Mouse (Mus musculus) liver, adult 2 months (tissue): ENCODE results near the gene Rngtt. TPM values are rescaled to one million over a fixed set of nuclear protein-coding genes. Genes with fewer than 3 reads are reported as not detected.

Experiments
- DNase-seq: peaks from one replicate; pipeline ENCODE4 v3.0.0-alpha.2; 2011; ENCODE audit warnings: low read depth, low spot score; ENCODE audit errors: extremely low read depth
- H3K27ac ChIP-seq: fragments of 200-500 bp; replicated peaks from 2 replicates; pipeline ENCODE4 v1.5.1; 2012; ENCODE audit warnings: low read depth, mild to moderate bottlenecking, control low read depth, inconsistent platforms, low read length; ENCODE audit not compliant: insufficient read depth
- H3K27me3 ChIP-seq: fragments of 200-500 bp; 2 replicates; pipeline ENCODE4 v1.6.1; 2012; ENCODE audit warnings: mild to moderate bottlenecking, moderate library complexity, low read length, inconsistent platforms; ENCODE audit not compliant: control insufficient read depth, insufficient read depth
- H3K36me3 ChIP-seq: fragments of 200-500 bp; 2 replicates; pipeline ENCODE4 v1.6.1; 2012; ENCODE audit warnings: low read length, inconsistent platforms; ENCODE audit not compliant: control insufficient read depth, insufficient read depth
- H3K4me1 ChIP-seq: fragments of 200-500 bp; 2 replicates; pipeline ENCODE4 v1.6.1; 2011; ENCODE audit warnings: low read length; ENCODE audit not compliant: control insufficient read depth, insufficient read depth
- H3K4me3 ChIP-seq: fragments of 200-500 bp; 2 replicates; pipeline ENCODE4 v1.5.1; 2011; ENCODE audit warnings: low read depth, mild to moderate bottlenecking, control low read depth, low read length, moderate library complexity; ENCODE audit not compliant: insufficient read depth
- H3K79me2 ChIP-seq: fragments of 200-500 bp; 2 replicates; pipeline ENCODE4 v1.6.1; 2012; ENCODE audit warnings: inconsistent platforms, mild to moderate bottlenecking, low read length, moderate library complexity; ENCODE audit not compliant: control insufficient read depth, insufficient read depth
- H3K9ac ChIP-seq: fragments of 200-500 bp; 2 replicates; pipeline ENCODE4 v1.6.1; 2012; ENCODE audit warnings: low read depth, mild to moderate bottlenecking, control low read depth, inconsistent platforms, low read length
- CTCF ChIP-seq: fragments of 200-500 bp; IDR thresholded peaks from 2 replicates; pipeline ENCODE4 v1.5.1; 2011; ENCODE audit warnings: low read depth, low read length, control low read depth
- POLR2A ChIP-seq: fragments of 200-500 bp; IDR thresholded peaks from 2 replicates; pipeline ENCODE4 v1.6.1; 2011; ENCODE audit warnings: low read length, control low read depth; ENCODE audit not compliant: insufficient read depth; ENCODE audit errors: extremely low read depth
- WGBS: fragments of 180-500 bp; shearing (Covaris S2); methylation state at CpG from one replicate; pipeline ENCODE4 v1.1.7; 2018; 5-methylcytosine and 5-hydroxymethylcytosine counted together
- polyA plus RNA-seq: library from polyadenylated mRNA; depleted of rRNA; stranded (reverse); fragments of >200 nt; gene quantifications from 2 replicates; pipeline ENCODE4 v1.2.3, GENCODE M21; 2012
- total RNA-seq: library from RNA; depleted of rRNA; stranded (reverse); fragments of >200 nt; gene quantifications from 2 replicates; pipeline ENCODE4 v1.2.3, GENCODE M21; 2014

Gene Rngtt
- total and polyA plus RNA-seq, 2 experiments = 1.3 to 6.8 TPM

DNA sequence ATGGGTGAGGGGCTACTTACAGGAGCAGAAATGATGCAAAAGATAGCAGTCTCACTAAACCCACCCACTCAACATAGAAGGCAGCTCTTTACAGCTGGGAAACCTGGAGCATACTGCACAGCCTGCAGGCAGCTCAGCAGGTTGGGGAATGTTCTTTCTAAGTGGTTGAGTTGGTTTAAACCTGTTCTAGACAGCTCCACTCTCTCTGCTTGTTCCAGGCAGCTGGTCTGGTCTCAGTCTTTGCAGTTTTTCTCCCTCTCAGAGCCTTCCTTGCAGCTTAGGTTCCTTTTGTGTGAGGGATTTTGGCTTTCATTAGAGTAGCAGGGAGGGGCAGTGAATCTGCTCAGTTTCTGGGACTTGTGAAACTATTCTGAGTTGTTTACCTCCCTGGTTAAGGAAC lies 67.5 kb downstream of the Rngtt start:
- TF ChIP-seq CTCF (no peak), POLR2A (no peak)

DNA sequence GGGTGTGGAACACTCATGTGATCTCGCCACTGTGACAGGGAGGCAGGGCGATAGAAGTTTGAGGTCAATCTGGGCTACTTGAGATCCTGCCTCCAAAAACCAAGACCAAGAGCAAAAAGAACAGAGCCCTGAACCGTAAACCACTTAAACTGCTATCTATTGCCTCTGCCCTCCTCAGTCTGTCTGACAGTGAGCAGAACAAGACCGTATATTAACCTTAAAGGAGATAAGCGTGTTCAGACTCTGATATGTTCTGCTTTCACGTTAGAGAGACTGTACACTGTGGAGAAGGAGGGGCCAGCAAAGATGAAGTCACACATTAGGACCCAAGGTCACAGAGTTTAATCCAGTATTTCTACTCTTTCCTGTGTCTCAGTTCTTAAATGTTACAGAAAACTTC lies 68.8 kb downstream of the Rngtt start:
- H3K4me3 ChIP-seq = no peak overlapping the region
- H3K9ac ChIP-seq = no peak overlapping the region
- peaks cover 1% of the 10 kb centered on the region; the same call in 1 of the 2 replicates for H3K4me1 ChIP-seq
- no peak overlapping the region for H3K27ac ChIP-seq
- H3K79me2 ChIP-seq = no peaks in the 10 kb centered on the region
- TF ChIP-seq POLR2A (no peak), CTCF (no peak)
- no peak for DNase-seq
- WGBS = 74% methylated on average over 6 of the region's 6 CpGs
- H3K36me3 ChIP-seq = peaks cover 3% of the 10 kb centered on the region
- no peaks in the 10 kb centered on the region for H3K27me3 ChIP-seq

More for the DNA sequence above, 67.5 kb downstream of the Rngtt start:
- Histone ChIP-seq H3K79me2 (no peaks in the 10 kb centered on the region), H3K27ac (no peak overlapping the region), H3K4me3 (no peak overlapping the region), H3K4me1 (no peaks in the 10 kb centered on the region), H3K9ac (no peak overlapping the region), H3K36me3 (peaks cover 3% of the 10 kb centered on the region), H3K27me3 (no peaks in the 10 kb centered on the region)
- DNase-seq = no peak

DNA sequence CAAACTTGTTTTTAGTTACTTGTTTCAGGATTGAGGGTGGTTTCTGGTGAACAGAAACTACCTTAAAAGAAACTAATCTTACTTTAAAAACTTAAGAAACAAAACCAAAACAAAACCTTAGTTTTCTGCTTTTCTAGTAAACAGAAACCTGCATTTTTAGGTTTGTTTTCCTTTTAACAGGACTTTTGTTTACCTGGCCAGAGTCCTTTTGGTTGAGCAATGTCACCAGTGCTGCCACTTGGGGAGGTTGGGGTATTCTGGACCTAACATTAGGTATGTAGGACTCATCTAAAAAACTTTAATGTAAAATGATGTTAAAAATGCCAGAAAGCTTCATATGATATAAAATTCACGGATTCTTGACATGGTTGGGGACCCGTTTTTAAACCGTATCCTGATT lies 78.8 kb downstream of the Rngtt start:
- 62% methylated on average over 3 of the region's 3 CpGs for WGBS
- H3K36me3 ChIP-seq = peaks cover 2% of the 10 kb centered on the region
- DNase-seq = peak; percentile 86
- H3K4me1 ChIP-seq = peaks cover 2% of the 10 kb centered on the region; the same call in 1 of the 2 replicates
- no peaks in the 10 kb centered on the region for H3K27me3 ChIP-seq
- TF ChIP-seq POLR2A (no peak), CTCF (no peak)
- no peaks in the 10 kb centered on the region; the same call in 1 of the 2 replicates for H3K79me2 ChIP-seq
- H3K4me3 ChIP-seq = no peak overlapping the region; the same call in 1 of the 2 replicates
- H3K27ac ChIP-seq = no peak overlapping the region
- H3K9ac ChIP-seq = no peak overlapping the region

DNA sequence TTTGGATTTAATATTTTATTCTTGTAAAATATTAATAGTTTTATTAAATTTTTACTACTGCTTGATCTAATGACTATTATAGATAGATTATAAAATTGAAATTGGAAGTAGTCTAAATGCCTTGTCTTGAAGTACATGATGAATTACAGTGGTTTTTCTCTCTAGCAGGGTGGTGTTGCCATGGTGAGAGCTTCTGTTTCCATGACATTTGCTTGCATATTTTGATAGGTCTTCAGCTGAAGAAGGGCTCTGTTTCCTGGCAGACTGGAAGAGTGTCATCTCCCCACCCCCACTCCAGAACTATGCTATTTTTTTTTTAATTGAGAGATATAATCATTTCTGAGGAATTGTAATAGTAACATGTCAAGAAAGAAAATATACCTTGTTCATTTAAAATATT lies 80.5 kb downstream of the Rngtt start:
- Histone ChIP-seq H3K27me3 (no peaks in the 10 kb centered on the region), H3K36me3 (peaks cover 2% of the 10 kb centered on the region), H3K9ac (no peak overlapping the region), H3K4me1 (peaks cover 1% of the 10 kb centered on the region; the same call in 1 of the 2 replicates), H3K79me2 (no peaks in the 10 kb centered on the region; the same call in 1 of the 2 replicates), H3K27ac (no peak overlapping the region), H3K4me3 (no peak overlapping the region)
- no peak for TF ChIP-seq CTCF
- no peak for TF ChIP-seq POLR2A
- DNase-seq = no peak

DNA sequence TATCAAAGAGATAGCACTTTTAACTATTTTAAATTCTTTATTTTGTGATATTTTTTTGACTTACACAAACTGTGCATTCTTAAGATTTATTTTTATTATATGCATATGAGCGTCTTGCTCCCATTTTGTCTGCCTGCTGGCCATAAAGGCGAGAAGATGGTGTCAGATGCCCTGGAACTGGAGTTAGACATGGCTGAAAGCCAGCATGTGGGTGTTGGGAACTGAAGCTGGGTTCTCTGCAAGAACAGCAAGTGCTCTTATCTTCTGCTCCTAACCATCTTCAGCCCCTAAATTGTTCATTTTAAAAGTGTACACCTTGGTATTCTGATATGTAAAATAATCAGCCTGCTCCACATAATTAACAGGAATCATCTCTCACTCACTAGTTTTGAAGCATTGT lies 83.3 kb downstream of the Rngtt start:
- TF ChIP-seq POLR2A (no peak), CTCF (no peak)
- no peaks in the 10 kb centered on the region for H3K79me2 ChIP-seq
- H3K4me1 ChIP-seq = peaks cover 1% of the 10 kb centered on the region; the same call in 1 of the 2 replicates
- no peak for DNase-seq
- 56% methylated on average over 2 of the region's 2 CpGs for WGBS
- no peak overlapping the region for H3K4me3 ChIP-seq
- no peak overlapping the region for H3K9ac ChIP-seq
- no peaks in the 10 kb centered on the region for H3K27me3 ChIP-seq
- H3K36me3 ChIP-seq = peaks cover 2% of the 10 kb centered on the region
- H3K27ac ChIP-seq = no peak overlapping the region

DNA sequence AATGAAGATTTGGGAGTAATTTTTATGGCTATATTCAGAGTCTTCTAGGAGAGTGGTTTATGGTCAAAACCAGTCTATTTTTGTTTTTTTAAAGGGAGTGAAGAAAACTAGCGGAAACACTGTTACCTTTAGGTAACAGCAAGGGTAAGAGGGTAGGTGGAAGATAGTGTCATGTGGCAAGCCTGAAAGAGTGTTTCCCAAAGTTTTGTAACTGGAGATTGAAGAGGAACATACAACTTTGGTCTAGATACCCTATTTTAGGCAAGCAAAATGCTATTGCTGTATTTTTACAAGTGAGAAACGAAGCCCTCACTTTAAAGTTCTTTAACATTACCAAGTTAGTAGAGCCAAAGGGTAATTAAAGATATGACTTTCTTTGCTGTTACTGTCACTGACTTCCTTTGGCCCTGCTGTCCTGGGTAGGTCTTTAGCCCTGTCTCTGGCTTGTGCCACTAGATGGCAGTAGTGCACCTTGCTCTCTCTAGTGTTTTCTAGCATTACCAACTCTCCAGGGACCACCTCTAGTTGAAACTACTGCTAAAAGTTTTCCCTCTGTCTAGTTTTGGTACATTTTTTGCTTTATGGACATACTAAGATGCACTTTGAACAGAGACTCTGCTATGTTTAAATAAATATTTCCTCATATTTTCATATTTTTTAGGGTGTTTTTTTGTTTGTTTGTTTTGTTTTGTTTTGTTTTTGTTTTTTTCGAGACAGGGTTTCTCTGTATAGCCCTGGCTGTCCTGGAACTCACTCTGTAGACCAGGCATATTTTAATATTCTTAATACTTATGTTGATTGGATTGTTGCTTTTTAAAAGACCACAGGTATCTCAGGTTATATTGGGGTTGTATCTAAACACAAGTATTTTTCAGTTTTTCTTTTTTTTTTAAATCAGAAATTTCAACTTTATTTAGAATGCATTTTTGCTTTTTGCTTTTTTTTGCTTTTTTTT lies 86.4 kb downstream of the Rngtt start:
- Histone ChIP-seq H3K9ac (no peak overlapping the region), H3K27me3 (no peaks in the 10 kb centered on the region), H3K36me3 (peaks cover 2% of the 10 kb centered on the region), H3K79me2 (no peaks in the 10 kb centered on the region), H3K4me1 (no peaks in the 10 kb centered on the region), H3K27ac (no peak overlapping the region), H3K4me3 (no peak overlapping the region)
- TF ChIP-seq CTCF (peak; percentile 77), POLR2A (no peak)
- DNase-seq = peak; percentile 57
- 54% methylated on average over 3 of the region's 3 CpGs for WGBS
